Mouse (Mus musculus): Measurements from ENCODE around the gene Npy2r. TPM values are rescaled to one million over a fixed set of nuclear protein-coding genes. Genes with fewer than 3 reads are reported as not detected.

Gene Npy2r
- not detected in 4 replicates for total RNA-seq (2023)

DNA sequence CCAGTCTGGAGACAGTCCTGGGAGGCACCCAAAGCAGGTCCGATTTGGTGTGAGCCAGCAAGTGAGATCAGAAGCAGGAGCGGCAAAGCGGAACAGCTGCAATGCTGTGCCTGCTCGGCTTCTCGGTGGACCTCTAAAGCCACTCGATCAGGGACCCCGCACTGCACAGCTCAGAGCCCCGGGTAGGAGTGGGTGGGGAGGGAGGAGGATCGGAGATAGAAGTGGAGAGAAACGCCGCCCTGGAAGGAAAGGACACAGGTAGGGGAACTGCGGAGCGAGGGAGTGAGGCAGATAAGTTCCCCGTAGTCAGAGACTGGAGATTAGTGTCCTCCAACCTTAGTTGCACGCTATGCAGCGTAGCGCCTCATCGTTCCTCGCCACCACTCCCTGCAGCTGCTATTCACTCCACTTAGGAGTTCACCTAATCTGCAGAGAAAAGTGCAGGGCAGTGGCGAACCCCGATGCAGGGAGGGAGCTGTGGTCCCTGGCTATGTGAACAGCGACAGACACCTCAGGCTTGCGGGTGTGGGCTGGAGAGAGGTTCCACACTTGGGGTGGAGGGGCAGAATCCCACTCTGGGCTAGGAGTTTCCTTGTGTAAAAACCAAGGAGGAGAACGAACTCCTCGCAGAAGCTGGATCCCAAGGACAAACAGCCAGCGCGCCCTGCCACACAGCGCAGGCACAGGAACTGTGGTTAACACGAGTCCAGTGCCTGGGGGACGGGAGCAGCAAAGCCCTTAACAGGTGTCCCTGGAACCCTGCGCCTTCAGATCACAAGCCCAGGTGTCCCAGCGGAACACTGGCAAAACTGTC lies at the start of gene Npy2r:
Gene Npy2r (minus strand): TSS at position 177 of the 814 bp plus-strand sequence.

Other genes with a start within 250 kb of the Npy2r start
- gene Map9, start 190.0 kb downstream of the Npy2r start, total RNA-seq (2023) = 2.1 to 4.2 TPM (median 3.0 TPM) in 4 replicates